Mouse (Mus musculus): ENCODE measurements around the gene Avpr2.

DNA sequence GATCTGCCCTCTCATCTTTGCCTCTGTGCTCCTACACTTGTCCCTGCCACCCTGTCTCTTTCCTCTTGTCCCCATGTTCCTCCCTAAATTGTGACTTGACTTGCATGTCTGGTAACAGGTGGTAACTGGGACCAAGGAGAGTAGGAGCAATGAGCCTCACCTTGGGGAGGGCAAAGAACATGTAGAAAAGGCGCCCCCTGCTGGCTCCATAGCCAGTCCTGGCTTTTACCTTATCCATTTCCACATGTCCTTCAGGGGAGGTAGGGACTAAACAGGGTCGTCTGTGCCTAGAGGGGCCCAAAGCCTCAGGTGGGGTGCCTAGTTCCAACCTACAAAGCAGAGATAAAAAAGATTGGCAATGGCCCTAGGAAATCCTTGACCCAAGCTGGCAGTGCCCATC, 3.8 kb downstream of the Avpr2 start, which contains the start of gene L1cam:
- TF ChIP-seq POLR2A (IDR thresholded peaks at IDR 0.05; ENCODE audit: low read depth, low read length), result no peak
- peak; percentile 7; the same call in 1 of the 2 replicates for TF ChIP-seq CTCF (IDR thresholded peaks at IDR 0.05; ENCODE audit: extremely low read depth, insufficient read depth, insufficient read length, insufficient replicate concordance)
